Mouse (Mus musculus) stomach, embryonic 14.5 days (tissue): ENCODE results near the gene Rab1b. TPM values are rescaled to one million over a fixed set of nuclear protein-coding genes. Genes with fewer than 3 reads are reported as not detected.

ENCODE experiments used
- polyA plus RNA-seq: library from polyadenylated mRNA; unstranded; fragments of >200 nt; fragmentation: Nextera tagmentation; extraction: Ambion mirVana; gene quantifications from 2 replicates; pipeline ENCODE4 v1.2.1, GENCODE M21; 2014

Rab1b gene
- polyA plus RNA-seq, 1 experiment from 2014 or later = 253 TPM

Other genes starting within 250 kb of the Rab1b start
- gene Actn3, start 229.2 kb downstream of the Rab1b start, polyA plus RNA-seq = 1.8 and 2.1 TPM in 2 replicates
- gene Zdhhc24, start 228.4 kb downstream of the Rab1b start, polyA plus RNA-seq = 9.9 and 10.2 TPM in 2 replicates
- gene Bbs1, start 200.4 kb downstream of the Rab1b start, polyA plus RNA-seq = 4.0 and 6.4 TPM in 2 replicates
- gene Dpp3, start 178.8 kb downstream of the Rab1b start, polyA plus RNA-seq = 90.1 and 93.8 TPM in 2 replicates
- 1.5 and 1.6 TPM in 2 replicates for gene Peli3, start 163.9 kb downstream of the Rab1b start, polyA plus RNA-seq
- gene Mrpl11, start 144.9 kb downstream of the Rab1b start, polyA plus RNA-seq = 107 and 115 TPM in 2 replicates
- gene Npas4, start 116.8 kb downstream of the Rab1b start, polyA plus RNA-seq = 0.26 and 0.50 TPM in 2 replicates
- gene Slc29a2, start 83.2 kb downstream of the Rab1b start, polyA plus RNA-seq = 3.5 and 4.7 TPM in 2 replicates
- gene B4gat1, start 68.2 kb downstream of the Rab1b start, polyA plus RNA-seq = 40.5 and 45.4 TPM in 2 replicates
- 0.55 and 1.8 TPM in 2 replicates for gene AC124502.3, start 68.2 kb downstream of the Rab1b start, polyA plus RNA-seq
- gene Brms1, start 65.7 kb downstream of the Rab1b start, polyA plus RNA-seq = 43.4 and 45.3 TPM in 2 replicates
- 2.4 and 3.3 TPM in 2 replicates for gene Rin1, start 56.6 kb downstream of the Rab1b start, polyA plus RNA-seq
- gene Cd248, start 39.0 kb downstream of the Rab1b start, polyA plus RNA-seq = 88.3 and 90.1 TPM in 2 replicates
- gene Tmem151a, start 21.5 kb downstream of the Rab1b start, polyA plus RNA-seq = 6.4 and 7.7 TPM in 2 replicates
- 112 and 117 TPM in 2 replicates for gene Yif1a, start 18.5 kb downstream of the Rab1b start, polyA plus RNA-seq
- 25.8 and 27.3 TPM in 2 replicates for gene Cnih2, start 8.6 kb downstream of the Rab1b start, polyA plus RNA-seq
- gene Klc2, start 11.5 kb upstream of the Rab1b start, polyA plus RNA-seq = 15.7 and 15.9 TPM in 2 replicates
- gene Pacs1, start 166.0 kb upstream of the Rab1b start, polyA plus RNA-seq = 23.5 and 23.7 TPM in 2 replicates
- 325 and 343 TPM in 2 replicates for gene Sf3b2, start 188.4 kb upstream of the Rab1b start, polyA plus RNA-seq
- gene Gal3st3, start 191.3 kb upstream of the Rab1b start, polyA plus RNA-seq = 3.1 and 3.3 TPM in 2 replicates
- gene Catsper1, start 228.7 kb upstream of the Rab1b start, polyA plus RNA-seq = not detected in 2 replicates
- gene Cst6, start 242.5 kb upstream of the Rab1b start, polyA plus RNA-seq = 0.78 and 1.5 TPM in 2 replicates